Mouse (Mus musculus): ENCODE results near the gene Fbxo44. TPM values are rescaled to one million over a fixed set of nuclear protein-coding genes. Genes with fewer than 3 reads are reported as not detected.

Fbxo44 gene
- polyA plus RNA-seq, 1 experiment from 2014 or later: 2.9 TPM

- Histone ChIP-seq H3K9ac (ENCODE audit: low read depth, low read length) (peak overlapping the region; percentile 44), H3K4me3 (ENCODE audit: low read depth, low read length) (peak overlapping the region; percentile 17; the same call in 1 of the 2 replicates), H3K27me3 (replicated peaks; ENCODE audit: control insufficient read depth, insufficient read depth, low read length) (no peaks in the 10 kb centered on the region), H3K4me2 (peak overlapping the region; percentile 98), H3K36me3 (ENCODE audit: control insufficient read depth, insufficient read depth, low read length) (peaks cover 8% of the 10 kb centered on the region), H3K9me3 (ENCODE audit: control insufficient read depth, low read length) (no peaks in the 10 kb centered on the region), H3K27ac (ENCODE audit: low read depth, low read length) (peak overlapping the region; percentile 34; the same call in 1 of the 2 replicates), H3K4me1 (replicated peaks; ENCODE audit: control insufficient read depth, insufficient read depth, low read length) (peaks cover 19% of the 10 kb centered on the region)
- 35% methylated on average over 12 of the region's 12 CpGs for WGBS
- ATAC-seq (replicated peaks; ENCODE audit: low FRiP score) (no peak), DNase-seq (ENCODE audit: low spot score) (no peak)
Measured at GRCm38 (mm10) chr4:148149540-148149939, 10.7 kb downstream of the Fbxo44 start.

GRCm38 (mm10) chr4:148147714-148148113 lies 12.6 kb downstream of the Fbxo44 start:
- Histone ChIP-seq H3K36me3 (ENCODE audit: control insufficient read depth, insufficient read depth, low read length) (peaks cover 8% of the 10 kb centered on the region), H3K9ac (ENCODE audit: low read depth, low read length) (no peak overlapping the region), H3K9me3 (ENCODE audit: control insufficient read depth, low read length) (no peaks in the 10 kb centered on the region), H3K27ac (ENCODE audit: low read depth, low read length) (no peak overlapping the region), H3K27me3 (replicated peaks; ENCODE audit: control insufficient read depth, insufficient read depth, low read length) (no peaks in the 10 kb centered on the region), H3K4me1 (replicated peaks; ENCODE audit: control insufficient read depth, insufficient read depth, low read length) (peaks cover 19% of the 10 kb centered on the region), H3K4me3 (ENCODE audit: low read depth, low read length) (no peak overlapping the region), H3K4me2 (no peak overlapping the region)
- ATAC-seq (replicated peaks; ENCODE audit: low FRiP score) (no peak), DNase-seq (ENCODE audit: low spot score) (no peak)
- WGBS: 90% methylated on average over 2 of the region's 2 CpGs

GRCm38 (mm10) chr4:148143721-148144120 lies 16.6 kb downstream of the Fbxo44 start:
- H3K9ac ChIP-seq (ENCODE audit: low read depth, low read length): no peak overlapping the region
- DNase-seq (ENCODE audit: low spot score) (no peak), ATAC-seq (replicated peaks; ENCODE audit: low FRiP score) (no peak)
- peaks cover 1% of the 10 kb centered on the region; the same call in 1 of the 2 replicates for H3K27me3 ChIP-seq (replicated peaks; ENCODE audit: control insufficient read depth, insufficient read depth, low read length)
- no peak overlapping the region for H3K4me3 ChIP-seq (ENCODE audit: low read depth, low read length)
- no peak overlapping the region for H3K27ac ChIP-seq (ENCODE audit: low read depth, low read length)
- no peaks in the 10 kb centered on the region for H3K9me3 ChIP-seq (ENCODE audit: control insufficient read depth, low read length)
- H3K4me2 ChIP-seq: no peak overlapping the region
- 88% methylated on average over 5 of the region's 5 CpGs for WGBS
- peaks cover 8% of the 10 kb centered on the region for H3K36me3 ChIP-seq (ENCODE audit: control insufficient read depth, insufficient read depth, low read length)
- peaks cover 2% of the 10 kb centered on the region; the same call in 1 of the 2 replicates for H3K4me1 ChIP-seq (replicated peaks; ENCODE audit: control insufficient read depth, insufficient read depth, low read length)

GRCm38 (mm10) chr4:148140098-148141011 lies 19.9 kb downstream of the Fbxo44 start:
- H3K9ac ChIP-seq (ENCODE audit: low read depth, low read length): peak overlapping the region; percentile 72
- peak overlapping the region; percentile 77 for H3K27ac ChIP-seq (ENCODE audit: low read depth, low read length)
- peak overlapping the region; percentile 76 for H3K4me3 ChIP-seq (ENCODE audit: low read depth, low read length)
- peaks cover 14% of the 10 kb centered on the region for H3K27me3 ChIP-seq (replicated peaks; ENCODE audit: control insufficient read depth, insufficient read depth, low read length)
- peaks cover 2% of the 10 kb centered on the region for H3K36me3 ChIP-seq (ENCODE audit: control insufficient read depth, insufficient read depth, low read length)
- under 1% methylated on average over 65 of the region's 65 CpGs for WGBS
- no peaks in the 10 kb centered on the region for H3K9me3 ChIP-seq (ENCODE audit: control insufficient read depth, low read length)
- DNase-seq (ENCODE audit: low spot score) (peak; percentile 96), ATAC-seq (replicated peaks; ENCODE audit: low FRiP score) (peak; percentile 93)
- peak overlapping the region; percentile 80 for H3K4me2 ChIP-seq
- peaks cover 2% of the 10 kb centered on the region; the same call in 1 of the 2 replicates for H3K4me1 ChIP-seq (replicated peaks; ENCODE audit: control insufficient read depth, insufficient read depth, low read length)

GRCm38 (mm10) chr4:148139767-148140097 lies 20.6 kb downstream of the Fbxo44 start:
- H3K4me1 ChIP-seq (replicated peaks; ENCODE audit: control insufficient read depth, insufficient read depth, low read length): peaks cover 2% of the 10 kb centered on the region; the same call in 1 of the 2 replicates
- ATAC-seq (replicated peaks; ENCODE audit: low FRiP score) (peak; percentile 26), DNase-seq (ENCODE audit: low spot score) (peak; percentile 75)
- no peaks in the 10 kb centered on the region for H3K9me3 ChIP-seq (ENCODE audit: control insufficient read depth, low read length)
- no peak overlapping the region for H3K27ac ChIP-seq (ENCODE audit: low read depth, low read length)
- H3K4me3 ChIP-seq (ENCODE audit: low read depth, low read length): peak overlapping the region; percentile 76
- under 1% methylated on average over 12 of the region's 12 CpGs for WGBS
- no peaks in the 10 kb centered on the region for H3K36me3 ChIP-seq (ENCODE audit: control insufficient read depth, insufficient read depth, low read length)
- H3K4me2 ChIP-seq: peak overlapping the region; percentile 80
- peaks cover 14% of the 10 kb centered on the region for H3K27me3 ChIP-seq (replicated peaks; ENCODE audit: control insufficient read depth, insufficient read depth, low read length)
- H3K9ac ChIP-seq (ENCODE audit: low read depth, low read length): peak overlapping the region; percentile 72

- peaks cover 2% of the 10 kb centered on the region; the same call in 1 of the 2 replicates for H3K4me1 ChIP-seq (replicated peaks; ENCODE audit: control insufficient read depth, insufficient read depth, low read length)
- H3K27me3 ChIP-seq (replicated peaks; ENCODE audit: control insufficient read depth, insufficient read depth, low read length): peaks cover 14% of the 10 kb centered on the region
- 65% methylated on average over 8 of the region's 8 CpGs for WGBS
- H3K9me3 ChIP-seq (ENCODE audit: control insufficient read depth, low read length): no peaks in the 10 kb centered on the region
- H3K36me3 ChIP-seq (ENCODE audit: control insufficient read depth, insufficient read depth, low read length): no peaks in the 10 kb centered on the region
- no peak overlapping the region for H3K4me2 ChIP-seq
- no peak for DNase-seq (ENCODE audit: low spot score)
- no peak for ATAC-seq (replicated peaks; ENCODE audit: low FRiP score)
- H3K9ac ChIP-seq (ENCODE audit: low read depth, low read length): no peak overlapping the region
- no peak overlapping the region for H3K4me3 ChIP-seq (ENCODE audit: low read depth, low read length)
- H3K27ac ChIP-seq (ENCODE audit: low read depth, low read length): no peak overlapping the region
Measured at GRCm38 (mm10) chr4:148137503-148137902, 22.8 kb downstream of the Fbxo44 start.

- Histone ChIP-seq H3K4me2 (no peak overlapping the region), H3K4me3 (ENCODE audit: low read depth, low read length) (no peak overlapping the region), H3K9ac (ENCODE audit: low read depth, low read length) (no peak overlapping the region), H3K27ac (ENCODE audit: low read depth, low read length) (no peak overlapping the region), H3K27me3 (replicated peaks; ENCODE audit: control insufficient read depth, insufficient read depth, low read length) (peaks cover 39% of the 10 kb centered on the region), H3K4me1 (replicated peaks; ENCODE audit: control insufficient read depth, insufficient read depth, low read length) (peaks cover 2% of the 10 kb centered on the region; the same call in 1 of the 2 replicates), H3K36me3 (ENCODE audit: control insufficient read depth, insufficient read depth, low read length) (no peaks in the 10 kb centered on the region), H3K9me3 (ENCODE audit: control insufficient read depth, low read length) (no peaks in the 10 kb centered on the region)
- WGBS: 48% methylated on average over 8 of the region's 8 CpGs
- DNase-seq (ENCODE audit: low spot score) (no peak), ATAC-seq (replicated peaks; ENCODE audit: low FRiP score) (no peak)
Measured at GRCm38 (mm10) chr4:148134988-148135387, 25.3 kb downstream of the Fbxo44 start.

GRCm38 (mm10) chr4:148131497-148132081 lies 28.7 kb downstream of the Fbxo44 start:
- ATAC-seq (replicated peaks; ENCODE audit: low FRiP score) (no peak), DNase-seq (ENCODE audit: low spot score) (no peak)
- Histone ChIP-seq H3K9ac (ENCODE audit: low read depth, low read length) (no peak overlapping the region), H3K4me1 (replicated peaks; ENCODE audit: control insufficient read depth, insufficient read depth, low read length) (no peaks in the 10 kb centered on the region), H3K9me3 (ENCODE audit: control insufficient read depth, low read length) (no peaks in the 10 kb centered on the region), H3K27ac (ENCODE audit: low read depth, low read length) (no peak overlapping the region), H3K27me3 (replicated peaks; ENCODE audit: control insufficient read depth, insufficient read depth, low read length) (peaks cover 55% of the 10 kb centered on the region), H3K4me3 (ENCODE audit: low read depth, low read length) (no peak overlapping the region; the same call in 1 of the 2 replicates), H3K4me2 (peak overlapping the region; percentile 46), H3K36me3 (ENCODE audit: control insufficient read depth, insufficient read depth, low read length) (no peaks in the 10 kb centered on the region)
- WGBS: 4% methylated on average over 21 of the region's 21 CpGs

Data from liver, embryonic 11.5 days (tissue).